Mouse (Mus musculus) left cerebral cortex, postnatal 25 days (tissue): ENCODE measurements at regions not wholly inside any gene's neighbourhood (a gene's known extent, or its start where the extent isn't known, plus 50 kb on each side); places are given as distances from the start of the nearest gene placed in this dataset.
A peak's percentile ranks its signal among the peaks of the same experiment; 100 is the strongest.

Experiments used
- DNase-seq, 2 experiments: peaks; one replicate each; pipeline ENCODE4 v3.0.0; 2022; ENCODE audit warnings: low spot score in 2 of 2, mixed read lengths in 1 of 2
- intact Hi-C: fragments of 180-260 bp; cut with DNase I; formaldehyde crosslinking; loops from one replicate; pipeline ENCODE4 v1.15.1; 2025

DNA sequence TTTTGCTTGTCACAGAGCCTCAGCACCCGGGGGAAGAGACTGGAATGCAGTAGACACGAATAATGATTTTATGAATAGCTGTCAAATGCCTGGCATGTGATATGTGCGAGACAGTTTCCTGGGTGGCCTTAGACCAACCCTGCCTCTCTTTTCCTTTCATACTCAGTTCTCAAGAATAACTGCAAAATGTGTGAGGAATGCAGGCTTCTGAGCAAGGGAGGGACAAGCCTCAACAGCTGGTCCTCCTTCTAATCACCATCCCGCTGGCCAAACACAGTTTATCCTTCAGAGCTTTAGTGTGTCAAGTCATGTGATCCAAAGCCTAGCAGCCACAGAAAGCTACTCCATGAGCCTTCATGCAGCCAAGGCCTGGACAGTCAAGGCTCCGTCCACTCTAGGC lies 271.8 kb downstream of the Mycn start:
- intact Hi-C loops, result no loop called here
- DNase-seq, result no peak

DNA sequence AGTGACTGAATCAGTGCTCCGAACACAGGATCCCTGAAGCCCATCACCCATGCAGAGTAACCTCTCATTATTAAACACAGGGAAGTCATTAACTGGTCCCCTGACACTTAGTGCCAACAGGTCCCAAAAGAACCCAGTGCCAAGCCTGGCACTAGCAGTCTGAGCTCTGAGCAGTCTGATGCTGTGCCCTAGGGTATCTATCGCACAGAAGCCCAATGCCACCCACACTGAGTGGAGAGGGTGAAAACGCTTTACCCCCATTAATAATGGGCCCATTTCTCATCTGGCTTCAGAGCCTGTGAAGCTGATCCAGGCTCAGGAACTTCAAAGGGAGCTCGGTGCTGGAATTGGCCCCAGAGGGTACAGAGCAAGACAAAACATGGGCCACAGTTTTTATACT lies 272.8 kb downstream of the Mycn start:
- DNase-seq, result no peak
- intact Hi-C loops, result no loop called here

DNA sequence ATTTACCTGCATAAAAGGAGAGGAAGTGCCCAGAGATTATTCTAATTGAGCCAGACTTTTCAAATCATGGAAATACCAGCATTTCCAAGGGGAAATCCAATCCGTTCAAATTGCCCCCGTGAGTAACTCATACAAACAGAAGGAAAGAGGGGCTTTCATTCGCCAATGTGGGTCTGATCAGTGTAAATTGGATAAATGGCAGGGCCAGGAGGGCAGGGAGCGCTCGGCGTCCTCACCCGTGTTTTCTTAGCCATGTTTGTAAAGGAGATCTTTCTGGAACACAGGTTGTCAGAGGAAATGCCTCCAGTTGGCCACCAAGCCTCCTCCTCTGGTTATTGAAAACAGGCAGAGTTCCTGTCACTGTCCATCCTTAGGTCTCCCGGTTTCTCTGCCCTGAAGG lies 286.1 kb downstream of the Mycn start:
- intact Hi-C loops, result no loop called here
- no peak for DNase-seq

DNA sequence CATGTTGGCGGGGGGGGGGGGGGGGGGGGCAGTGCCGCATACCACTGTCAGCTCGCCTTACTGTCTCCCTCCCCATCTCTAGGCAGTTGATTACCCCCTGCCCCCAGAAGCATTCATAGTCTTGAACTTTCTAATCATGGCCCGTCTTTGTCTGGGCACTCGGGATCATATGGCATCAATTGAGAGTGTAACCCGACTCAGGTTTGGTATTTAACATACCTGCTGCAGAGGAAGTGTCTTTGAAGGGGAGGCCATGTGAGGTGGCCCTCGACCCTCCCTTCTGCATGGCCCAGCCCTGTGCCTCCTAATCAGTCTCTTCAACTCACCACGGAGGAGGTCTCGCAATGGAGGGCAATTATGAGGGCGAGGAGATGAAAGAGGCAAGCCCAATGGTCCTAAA lies 286.5 kb downstream of the Mycn start:
- intact Hi-C loops, result no loop called here
- DNase-seq, result no peak

DNA sequence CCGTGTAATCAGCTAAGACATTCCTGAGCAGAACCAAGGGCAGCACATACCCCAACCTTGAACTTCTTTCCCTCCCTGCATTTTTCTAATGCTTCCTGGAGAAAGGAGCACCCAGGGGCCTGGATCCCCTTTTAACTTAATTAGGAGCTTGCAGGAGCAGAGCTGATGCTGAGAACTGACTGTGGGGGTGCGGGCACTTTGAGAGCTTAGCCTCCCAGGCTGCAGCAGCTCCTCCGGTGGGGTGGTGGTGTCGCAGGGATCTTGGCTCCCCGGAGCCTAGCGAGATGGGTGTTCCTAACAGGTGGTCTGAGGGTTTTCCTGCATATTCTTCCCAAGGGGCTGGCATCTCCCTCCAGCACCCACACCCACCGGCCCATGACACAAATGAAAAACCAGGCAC lies 289.4 kb downstream of the Mycn start:
- intact Hi-C loops, result no loop called here
- no peak for DNase-seq

DNA sequence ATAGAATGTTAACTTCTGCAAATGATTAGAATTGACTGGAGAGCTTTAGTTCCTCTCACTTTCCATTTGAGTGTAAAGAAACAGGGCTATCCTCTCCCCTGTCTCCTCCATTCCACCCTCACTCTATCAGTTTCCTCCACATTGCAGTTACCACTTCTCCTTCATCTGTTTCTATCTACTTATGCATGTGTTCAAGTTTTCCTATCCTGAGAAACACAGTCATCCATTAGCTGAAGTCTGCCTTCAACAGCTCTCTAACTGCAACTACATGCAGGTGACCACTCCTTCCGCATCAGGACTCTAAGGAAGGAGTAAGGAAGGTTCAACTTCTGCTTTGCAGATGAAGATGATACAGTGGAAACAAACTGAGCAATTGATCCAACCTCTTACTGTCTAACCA lies 291.4 kb downstream of the Mycn start:
- intact Hi-C loops, result no loop called here
- DNase-seq, result no peak

DNA sequence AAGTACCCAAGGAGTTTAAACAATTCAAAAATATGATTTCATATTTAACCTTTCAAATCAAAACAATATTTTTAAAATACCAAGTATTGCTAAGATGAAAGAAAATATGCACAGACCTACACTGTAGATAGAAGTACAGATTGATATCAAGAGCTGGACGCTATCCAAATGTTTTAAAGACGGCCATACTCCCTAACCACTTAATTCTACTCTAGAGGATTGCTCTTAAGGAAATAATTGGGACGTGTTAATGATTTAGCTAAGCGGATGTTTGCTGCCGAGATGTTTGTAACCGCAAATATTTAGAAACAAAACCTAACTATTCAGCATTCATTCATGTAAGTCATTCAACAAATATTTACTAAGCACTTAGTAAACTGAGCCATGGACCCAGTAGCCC lies 294.2 kb downstream of the Mycn start:
- intact Hi-C loops, result no loop called here
- no peak for DNase-seq

DNA sequence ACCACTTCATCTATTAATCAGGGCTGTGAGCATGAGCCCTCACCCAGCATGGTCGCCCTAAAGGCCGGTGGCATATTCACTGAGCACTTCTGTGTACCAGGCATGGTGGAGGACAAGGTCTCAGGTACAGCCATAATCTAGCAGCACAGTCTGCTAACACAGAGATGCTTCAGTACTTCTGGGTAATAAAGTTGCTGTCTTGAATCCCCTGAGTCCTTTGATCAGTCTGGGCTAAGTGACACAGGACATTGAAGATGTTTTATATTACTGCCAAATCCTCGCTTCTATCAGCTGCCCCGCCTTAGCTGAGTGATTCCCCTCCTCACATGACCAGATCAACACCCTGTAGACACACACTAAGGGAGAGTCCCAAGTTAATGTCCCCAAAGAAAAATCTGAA lies 296.5 kb downstream of the Mycn start:
- intact Hi-C loops, result no loop called here
- DNase-seq, result no peak

DNA sequence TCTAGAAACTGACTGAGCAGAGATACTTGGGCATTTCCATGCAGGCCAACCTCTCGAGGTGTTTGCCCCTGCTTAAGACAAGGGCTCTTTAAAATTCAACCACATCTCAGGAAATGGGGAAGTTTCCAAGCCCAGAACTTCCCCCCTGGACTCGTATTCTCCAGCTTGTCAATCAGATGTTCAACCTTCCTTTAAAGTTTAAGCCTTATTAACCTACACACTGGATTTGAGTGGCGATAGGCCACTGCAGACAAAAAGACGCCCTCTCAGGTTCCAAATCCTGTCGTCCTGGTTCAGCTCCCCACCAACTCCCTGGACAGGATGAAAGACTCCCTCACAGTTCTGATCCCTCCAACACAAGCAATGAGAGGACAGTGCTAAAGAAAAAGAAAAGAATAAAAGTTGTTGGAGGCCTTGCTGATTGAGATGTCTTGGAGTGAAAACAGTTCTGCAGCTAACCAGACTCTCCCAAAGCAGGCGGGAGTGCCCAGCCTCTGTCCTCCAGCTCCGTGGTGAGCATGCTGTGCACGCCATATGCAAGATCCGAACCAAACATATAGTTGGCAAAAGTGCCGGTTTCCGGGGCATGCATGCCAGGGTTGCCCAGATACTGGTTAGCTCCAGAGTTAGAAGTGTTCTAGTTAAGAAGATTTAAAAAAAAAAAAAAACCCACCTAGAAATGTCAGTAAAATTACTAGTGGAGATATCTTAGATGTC lies 298.3 kb downstream of the Mycn start:
- intact Hi-C loops, result no loop called here
- DNase-seq, result no peak

DNA sequence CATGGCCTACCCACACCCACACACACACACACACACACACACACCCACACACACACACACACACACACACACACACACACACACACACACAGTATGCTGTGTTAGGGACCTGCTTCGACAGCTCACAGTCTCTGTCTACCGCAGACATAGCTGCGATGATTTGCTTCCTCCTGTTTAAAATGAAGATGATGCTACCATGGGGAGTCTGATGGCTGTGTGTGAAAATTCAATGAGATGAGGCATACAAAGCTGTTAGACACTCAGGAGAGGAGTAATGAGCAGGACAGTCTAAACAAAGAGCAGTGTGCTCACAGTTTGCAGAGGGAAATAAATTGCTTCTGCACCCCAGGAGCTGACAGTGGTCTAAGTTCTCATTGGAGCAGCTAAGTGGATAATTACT lies 306.4 kb downstream of the Mycn start:
- intact Hi-C loops, result no loop called here
- DNase-seq, result no peak

DNA sequence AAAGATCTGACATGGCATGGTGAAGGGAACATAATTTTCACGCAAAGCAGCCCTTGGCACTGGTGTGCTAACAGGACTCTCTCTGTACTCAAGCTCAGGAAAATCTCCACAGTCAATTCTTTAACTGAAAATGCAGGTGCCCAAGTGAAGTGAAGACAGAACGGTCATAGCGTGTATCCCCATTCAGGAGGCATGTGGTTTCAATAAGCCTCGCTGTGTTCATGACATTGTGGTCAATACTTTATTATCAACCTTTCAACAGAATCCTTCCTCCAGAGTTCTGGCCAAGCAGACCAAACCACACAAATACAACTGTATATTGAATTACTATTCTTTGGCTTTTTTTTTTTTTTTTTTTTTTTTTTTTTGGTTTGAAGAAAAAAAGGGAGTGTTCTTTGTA lies 314.1 kb downstream of the Mycn start:
- DNase-seq, result no peak
- intact Hi-C loops, result no loop called here

DNA sequence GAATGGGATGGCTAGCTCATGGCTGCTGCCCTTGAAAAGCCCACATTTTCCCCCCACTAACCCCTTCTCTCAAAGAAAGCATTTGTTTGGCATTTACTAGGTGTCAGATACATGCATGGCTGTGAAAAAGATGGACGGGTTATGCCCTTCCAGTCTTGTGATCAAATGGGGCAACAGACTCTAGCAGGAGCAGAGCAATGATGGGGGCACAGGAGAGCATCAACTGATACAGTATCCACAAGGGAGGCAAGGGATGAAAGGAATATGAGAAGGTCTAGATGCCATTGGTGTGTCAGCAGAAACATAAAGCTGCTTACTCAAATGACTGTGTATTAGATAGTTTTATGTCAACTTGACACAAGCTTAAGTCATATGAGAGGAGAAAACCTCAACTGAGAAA lies 315.9 kb downstream of the Mycn start:
- intact Hi-C loops, result no loop called here

DNA sequence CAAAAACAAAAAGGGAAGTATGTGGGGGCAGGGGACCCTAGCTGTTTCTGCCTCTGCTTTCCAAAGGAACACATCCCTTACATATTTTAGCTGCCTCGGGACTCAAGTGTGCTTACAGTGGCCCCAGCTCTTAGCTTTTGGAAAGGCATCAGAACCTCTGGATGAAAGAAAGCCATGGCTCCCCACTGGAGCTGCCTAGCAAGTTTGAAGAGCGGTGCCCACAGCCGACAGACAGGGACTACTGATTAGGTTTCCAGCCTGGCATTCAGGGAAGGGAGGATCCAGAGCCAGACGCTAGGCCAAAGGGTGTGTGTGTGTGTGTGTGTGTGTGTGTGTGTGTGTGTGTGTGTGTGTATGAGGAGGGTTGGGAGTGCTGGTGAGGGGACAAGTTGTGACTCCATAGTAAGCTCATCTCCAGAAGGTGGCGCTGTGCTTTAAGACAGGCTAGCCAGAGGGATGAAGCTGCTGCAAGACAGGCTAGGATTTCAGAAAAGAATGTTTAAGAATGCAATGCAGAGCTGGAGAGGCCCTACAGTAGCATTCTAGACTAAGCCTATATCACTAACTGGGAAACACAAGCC lies 318.9 kb downstream of the Mycn start:
- intact Hi-C loops, result loop anchor here (1.0 to 5.0 kb wide), 3 partner anchors 201 to 592 kb away; no protein-coding TSS in a partner anchor

More for the DNA sequence above, 315.9 kb downstream of the Mycn start:
- no peak for DNase-seq

DNA sequence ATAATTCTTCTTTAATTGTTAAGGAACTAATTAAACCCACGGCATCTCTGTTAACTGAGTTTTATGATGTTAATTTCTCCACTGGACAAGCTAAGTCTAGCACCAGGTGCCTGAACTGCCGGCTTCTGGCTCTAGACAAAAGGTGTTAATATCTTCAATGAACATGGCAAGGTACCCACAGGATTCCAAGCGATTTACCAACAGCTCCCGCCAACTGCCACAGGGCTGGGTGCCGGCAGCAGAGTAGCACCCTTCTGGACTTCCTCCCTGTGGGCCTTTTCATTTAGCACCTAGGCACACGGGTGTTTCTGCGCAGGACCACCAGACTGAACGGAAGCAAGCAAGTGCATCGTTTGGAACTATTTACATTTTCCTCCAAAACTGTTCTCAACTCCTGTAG lies 320.2 kb downstream of the Mycn start:
- DNase-seq, result no peak
- intact Hi-C loops, result loop anchor here (5.0 kb wide), 1 partner anchor 199 kb away; no protein-coding TSS in a partner anchor

More for the DNA sequence above, 318.9 kb downstream of the Mycn start:
- peak; percentile 88 to 89 for DNase-seq

DNA sequence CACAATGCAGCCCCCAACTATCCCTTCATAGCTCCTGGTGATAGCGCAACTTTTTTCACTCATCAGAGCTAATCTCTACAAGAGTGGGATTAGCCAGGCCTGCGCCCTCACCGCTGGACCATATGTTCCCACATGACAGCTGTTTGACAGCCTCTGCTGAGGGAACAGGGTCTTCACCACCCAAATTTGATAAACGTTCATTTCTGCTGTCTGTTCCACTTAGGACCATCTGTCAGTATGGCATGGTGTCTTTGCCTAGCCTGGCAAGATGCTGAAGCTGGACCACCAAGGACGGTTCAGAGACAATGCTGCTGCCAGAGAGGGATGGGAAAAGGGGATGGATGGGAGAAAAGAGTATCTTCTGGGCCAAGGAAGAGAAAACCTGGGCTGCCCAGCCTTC lies 321.4 kb downstream of the Mycn start:
- intact Hi-C loops, result loop anchor here (5.0 kb wide), 1 partner anchor 198 kb away; no protein-coding TSS in a partner anchor
- DNase-seq, result no peak

DNA sequence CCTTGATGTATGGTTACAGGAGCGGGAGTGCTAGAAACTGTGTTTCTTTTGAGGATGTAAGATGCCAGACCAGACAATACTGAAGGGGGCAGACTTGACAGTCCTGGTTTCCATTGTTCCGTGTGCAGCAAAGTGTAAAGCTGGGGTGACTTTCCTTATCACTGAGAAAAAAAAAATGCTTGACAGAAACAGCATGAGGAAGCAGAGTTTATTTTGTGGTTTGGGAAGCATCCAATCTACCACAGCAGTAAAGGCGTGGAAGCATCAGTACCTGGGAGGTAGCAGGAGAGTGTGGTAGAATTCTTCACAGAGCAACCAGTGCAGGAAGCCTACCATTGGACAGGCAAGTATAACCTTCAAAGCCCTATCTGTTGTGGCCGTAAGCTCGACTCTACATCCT lies 322.3 kb downstream of the Mycn start:
- intact Hi-C loops, result no loop called here
- DNase-seq, result no peak

DNA sequence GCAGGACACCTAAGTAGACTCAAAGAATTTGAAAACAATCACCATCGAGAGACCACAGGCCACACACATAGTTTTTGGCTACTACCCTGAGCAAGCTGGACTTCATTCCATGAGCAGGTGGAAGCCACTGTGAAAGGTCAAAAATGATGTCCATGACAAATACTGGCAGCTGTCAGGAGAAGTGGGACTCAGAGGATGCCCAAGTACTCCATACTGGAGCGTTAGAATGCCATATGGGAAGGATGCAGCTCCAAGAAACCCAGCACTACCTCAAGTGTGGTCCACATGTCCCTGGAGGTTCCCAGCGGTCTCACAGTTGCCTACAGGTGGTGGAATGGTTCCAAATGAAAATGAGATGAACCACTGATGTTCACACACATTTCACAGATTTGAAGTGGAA lies 329.2 kb downstream of the Mycn start:
- no peak for DNase-seq
- intact Hi-C loops, result no loop called here

DNA sequence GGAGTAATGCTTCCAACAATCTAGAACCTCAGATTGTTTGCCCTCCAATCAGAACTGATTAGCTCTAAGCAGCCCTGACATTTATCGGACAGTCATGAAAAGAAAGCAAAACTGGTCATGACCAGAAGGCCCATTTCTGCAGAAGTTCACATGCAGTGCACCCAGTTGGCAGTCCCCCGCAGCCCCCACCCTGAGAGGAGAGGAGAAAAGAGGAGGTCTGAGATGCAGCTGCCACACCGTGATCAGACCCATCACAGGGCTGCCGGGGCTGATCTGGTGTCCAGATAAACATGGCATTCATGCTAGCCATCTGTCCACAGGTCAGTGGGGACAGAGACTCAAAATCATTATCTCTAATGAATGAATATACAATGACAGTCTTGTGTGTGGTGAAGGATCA lies 330.9 kb downstream of the Mycn start:
- intact Hi-C loops, result no loop called here
- no peak for DNase-seq

DNA sequence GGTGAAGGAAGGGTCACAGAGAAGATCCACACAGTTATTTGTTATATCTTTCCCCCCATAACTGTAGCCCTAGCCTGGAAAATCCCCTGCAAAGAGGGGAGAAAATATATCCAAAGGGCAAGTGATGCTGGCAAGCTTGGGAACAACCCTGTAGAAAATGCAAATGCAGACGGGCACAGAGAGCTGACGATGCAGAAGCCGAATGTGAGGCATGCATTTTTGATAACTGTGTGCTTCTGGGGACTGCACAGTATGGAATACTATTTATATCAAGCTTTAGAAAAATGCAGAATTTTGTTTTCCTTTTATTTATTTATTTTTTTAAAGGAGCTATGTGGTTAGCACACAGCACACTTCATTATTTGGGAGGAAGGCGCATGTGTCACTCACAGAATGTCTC lies 333.7 kb downstream of the Mycn start:
- intact Hi-C loops, result no loop called here
- no peak for DNase-seq

DNA sequence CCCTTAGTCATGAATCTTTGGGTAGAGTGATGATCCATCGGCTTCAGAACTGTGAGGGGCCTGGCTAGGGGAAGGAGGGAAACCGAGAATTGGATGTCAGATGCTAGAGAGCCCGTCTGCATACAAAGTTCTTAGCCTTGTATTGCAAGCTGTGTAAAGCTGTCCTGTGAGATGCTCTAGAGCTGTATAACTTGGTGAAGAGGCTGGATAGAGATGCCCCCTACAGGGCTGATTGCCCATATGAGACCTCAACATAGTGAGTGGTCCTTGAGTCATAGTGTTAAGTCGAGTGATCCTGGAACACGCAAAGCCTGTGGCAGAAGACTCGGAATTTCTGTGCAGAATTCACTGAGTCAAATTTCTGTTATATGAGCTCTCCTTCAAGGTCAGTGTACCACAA lies 334.8 kb downstream of the Mycn start:
- intact Hi-C loops, result no loop called here
- no peak for DNase-seq

DNA sequence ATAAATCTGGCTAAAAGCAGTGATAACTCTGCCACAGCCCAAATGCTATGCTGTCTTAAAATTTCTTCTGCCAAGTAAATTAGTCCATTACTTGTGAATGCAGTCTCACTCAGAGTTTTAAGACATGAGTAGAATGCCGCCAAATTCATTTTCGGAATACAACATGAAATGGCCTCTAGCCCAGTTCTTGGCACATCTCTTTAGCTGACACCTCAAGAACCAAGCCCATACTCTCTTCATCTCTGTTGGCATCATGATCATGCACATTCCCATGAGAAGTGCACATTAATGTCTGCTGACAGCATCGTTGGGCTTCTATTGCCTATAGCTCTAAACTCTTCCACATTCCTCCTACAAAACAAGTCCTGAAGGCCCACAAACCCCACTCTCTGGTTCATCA lies 336.2 kb downstream of the Mycn start:
- no peak for DNase-seq
- intact Hi-C loops, result no loop called here

DNA sequence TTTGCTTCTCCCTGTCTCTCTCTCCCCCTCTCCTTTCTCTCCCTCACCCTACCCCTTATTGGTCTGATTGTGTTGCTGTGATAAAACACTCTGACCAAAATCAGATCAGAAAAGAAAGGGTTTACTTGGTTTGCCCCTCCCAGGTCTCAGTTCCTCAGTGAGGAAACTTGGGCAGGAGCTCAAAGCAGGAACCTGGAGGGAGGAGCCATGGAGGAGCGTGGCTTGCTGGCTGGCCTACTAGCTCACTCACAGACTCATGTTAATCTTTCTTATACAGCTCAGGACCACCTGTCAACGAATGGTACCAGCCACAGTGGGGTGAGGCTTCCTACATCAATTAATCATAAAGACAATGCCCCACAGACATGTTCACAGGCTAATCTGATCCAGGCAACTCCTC lies 339.4 kb downstream of the Fam49a start:
- intact Hi-C loops, result no loop called here
- no peak for DNase-seq
